Mouse (Mus musculus): ENCODE measurements around the gene BC005624.

GRCm38 (mm10) chr2:31006434-31006833 is 24.4 kb upstream of the BC005624 start:
- TF ChIP-seq CTCF (conservative IDR thresholded peaks at IDR 0.05; ENCODE audit: insufficient read depth, insufficient read length, low read depth, low read length), result no peak
- TF ChIP-seq POLR2A (IDR thresholded peaks at IDR 0.05; ENCODE audit: low read depth, low read length), result no peak
